Mouse (Mus musculus) heart, embryonic 16.5 days (tissue): ENCODE results near the gene Sap18b. TPM values are rescaled to one million over a fixed set of nuclear protein-coding genes. Genes with fewer than 3 reads are reported as not detected.
"Not testable (repeated sequence)": the region's sequence is repeated elsewhere in the genome, so short reads cannot be mapped to it uniquely, and the experiment has no call there.

Experiments
- ATAC-seq: fragments of 200-750 bp; cut with Nextera tagmentation; replicated peaks from 2 replicates; pipeline ENCODE4 v1.8.0; 2017; ENCODE audit warnings: moderate number of reproducible peaks; ENCODE audit not compliant: insufficient read depth, low FRiP score; ENCODE audit errors: extremely low read depth
- H3K27ac ChIP-seq: fragments of 300-500 bp; sonication (generic); 2 replicates; pipeline ENCODE4 v1.5.1; 2014; ENCODE audit warnings: mild to moderate bottlenecking, low read length, control low read depth, moderate library complexity
- H3K27me3 ChIP-seq: fragments of 300-500 bp; sonication (generic); 2 replicates; pipeline ENCODE4 v1.6.1; 2014; ENCODE audit warnings: low read length, mixed read lengths; ENCODE audit not compliant: control insufficient read depth, insufficient read depth
- H3K36me3 ChIP-seq: fragments of 300-500 bp; sonication (generic); 2 replicates; pipeline ENCODE4 v1.6.1; 2014; ENCODE audit not compliant: control insufficient read depth, insufficient read depth
- H3K4me1 ChIP-seq: fragments of 300-500 bp; sonication (generic); 2 replicates; pipeline ENCODE4 v1.6.1; 2014; ENCODE audit warnings: low read length, mixed read lengths; ENCODE audit not compliant: control insufficient read depth, insufficient read depth
- H3K4me2 ChIP-seq: fragments of 300-500 bp; sonication (generic); 2 replicates; pipeline ENCODE4 v1.6.1; 2014; ENCODE audit warnings: low read depth, mild to moderate bottlenecking, control low read depth, low read length
- H3K4me3 ChIP-seq: fragments of 300-500 bp; sonication (generic); 2 replicates; pipeline ENCODE4 v1.5.1; 2014; ENCODE audit warnings: mild to moderate bottlenecking, control low read depth, low read length
- H3K9ac ChIP-seq: fragments of 300-500 bp; sonication (generic); 2 replicates; pipeline ENCODE4 v1.6.1; 2014; ENCODE audit warnings: low read length, control low read depth
- H3K9me3 ChIP-seq: fragments of 300-500 bp; sonication (generic); replicated peaks from 2 replicates; pipeline ENCODE4 v1.6.1; 2016; ENCODE audit warnings: low read length; ENCODE audit not compliant: control insufficient read depth
- WGBS: fragments of 180-500 bp; shearing (Covaris S2); extraction: QIAGEN DNeasy Blood & Tissue Kit; methylation state at CpG from one replicate; pipeline ENCODE4 v1.1.7; 2014; 5-methylcytosine and 5-hydroxymethylcytosine counted together
- polyA plus RNA-seq: library from polyadenylated mRNA; unstranded; fragments of >200 nt; fragmentation: Nextera tagmentation; extraction: Ambion mirVana; gene quantifications from 2 replicates; pipeline ENCODE4 v1.2.1, GENCODE M21; 2015

The Sap18b gene
- polyA plus RNA-seq, 1 experiment from 2014 or later = 285 TPM

- Histone ChIP-seq H3K4me1 (peaks cover 19% of the 10 kb centered on the region), H3K4me2 (no peak overlapping the region), H3K27ac (no peak overlapping the region), H3K36me3 (peaks cover 7% of the 10 kb centered on the region; the same call in 1 of the 2 replicates), H3K4me3 (no peak overlapping the region), H3K27me3 (no peaks in the 10 kb centered on the region), H3K9me3 (no peaks in the 10 kb centered on the region), H3K9ac (no peak overlapping the region)
- 85% methylated on average over 2 of the region's 2 CpGs for WGBS
- no peak for ATAC-seq
Measured at GRCm38 (mm10) chr8:95850326-95850725, 25.2 kb downstream of the Sap18b start.

GRCm38 (mm10) chr8:95852290-95852689 lies 27.1 kb downstream of the Sap18b start:
- 50% methylated on average over 4 of the region's 4 CpGs for WGBS
- Histone ChIP-seq H3K27me3 (no peaks in the 10 kb centered on the region), H3K4me3 (peak overlapping the region; percentile 77), H3K36me3 (peaks cover 7% of the 10 kb centered on the region; the same call in 1 of the 2 replicates), H3K9me3 (no peaks in the 10 kb centered on the region), H3K27ac (no peak overlapping the region), H3K4me1 (peaks cover 14% of the 10 kb centered on the region), H3K4me2 (peak overlapping the region; percentile 94), H3K9ac (peak overlapping the region; percentile 80; the same call in 1 of the 2 replicates)
- ATAC-seq = peak; percentile 50; the same call in 1 of the 2 replicates

GRCm38 (mm10) chr8:95853102-95853843 lies 28.1 kb downstream of the Sap18b start, which contains the start of gene Slc38a7:
Gene Slc38a7 (minus strand): TSS chr8:95853539.
- WGBS = 14% methylated on average over 22 of the region's 22 CpGs
- Histone ChIP-seq H3K4me1 (peaks cover 14% of the 10 kb centered on the region), H3K4me2 (peak within 1 kb of the TSS; percentile 94), H3K9ac (peak within 1 kb of the TSS; percentile 80), H3K27me3 (no peaks in the 10 kb centered on the region), H3K4me3 (peak within 1 kb of the TSS; percentile 77), H3K9me3 (no peaks in the 10 kb centered on the region), H3K27ac (peak within 1 kb of the TSS; percentile 56), H3K36me3 (peaks cover under 1% of the 10 kb centered on the region; the same call in 1 of the 2 replicates)
- ATAC-seq = peak; percentile 96

- Histone ChIP-seq H3K4me3 (no peak overlapping the region), H3K27me3 (no peaks in the 10 kb centered on the region), H3K4me1 (peaks cover 14% of the 10 kb centered on the region), H3K9ac (no peak overlapping the region), H3K9me3 (no peaks in the 10 kb centered on the region), H3K4me2 (no peak overlapping the region), H3K27ac (no peak overlapping the region), H3K36me3 (no peaks in the 10 kb centered on the region)
- no peak for ATAC-seq
- WGBS = 80% methylated on average over 6 of the region's 6 CpGs
Measured at GRCm38 (mm10) chr8:95854174-95854573, 29.0 kb downstream of the Sap18b start.

GRCm38 (mm10) chr8:95863761-95864440 lies 38.8 kb downstream of the Sap18b start:
- H3K4me3 ChIP-seq, H3K9ac ChIP-seq, H3K27ac ChIP-seq, H3K4me2 ChIP-seq, H3K27me3 ChIP-seq, H3K4me1 ChIP-seq, H3K9me3 ChIP-seq: not testable (repeated sequence)
- ATAC-seq = peak; percentile 49
- 61% methylated on average over 10 of the region's 11 CpGs for WGBS
- peaks cover 40% of the 10 kb centered on the region for H3K36me3 ChIP-seq

- not testable (repeated sequence) for ATAC-seq
Measured at GRCm38 (mm10) chr8:95864851-95865250, 39.7 kb downstream of the Sap18b start.

GRCm38 (mm10) chr8:95871690-95872089 lies 46.5 kb downstream of the Sap18b start:
- H3K4me2 ChIP-seq = no peak overlapping the region
- no peak overlapping the region for H3K9ac ChIP-seq
- no peaks in the 10 kb centered on the region for H3K4me1 ChIP-seq
- no peak overlapping the region for H3K4me3 ChIP-seq
- ATAC-seq = no peak
- H3K36me3 ChIP-seq = peaks cover 93% of the 10 kb centered on the region
- WGBS = 87% methylated on average over 16 of the region's 16 CpGs
- peaks cover 3% of the 10 kb centered on the region for H3K9me3 ChIP-seq
- no peak overlapping the region for H3K27ac ChIP-seq
- no peaks in the 10 kb centered on the region for H3K27me3 ChIP-seq

More at GRCm38 (mm10) chr8:95864851-95865250, 39.7 kb downstream of the Sap18b start:
- peaks cover 49% of the 10 kb centered on the region for H3K36me3 ChIP-seq
- H3K4me3 ChIP-seq, H3K27me3 ChIP-seq, H3K9me3 ChIP-seq, H3K4me1 ChIP-seq, H3K9ac ChIP-seq, H3K4me2 ChIP-seq, H3K27ac ChIP-seq: not testable (repeated sequence)
- WGBS = 93% methylated on average over 17 of the region's 18 CpGs

GRCm38 (mm10) chr8:95875270-95875669 lies 50.1 kb downstream of the Sap18b start:
- Histone ChIP-seq H3K9me3 (peaks cover 3% of the 10 kb centered on the region), H3K4me3 (no peak overlapping the region), H3K27me3 (no peaks in the 10 kb centered on the region), H3K36me3 (peaks cover 64% of the 10 kb centered on the region), H3K27ac (peak overlapping the region; percentile 66), H3K9ac (no peak overlapping the region), H3K4me1 (peaks cover 11% of the 10 kb centered on the region), H3K4me2 (no peak overlapping the region)
- WGBS = 73% methylated on average over 7 of the region's 7 CpGs
- peak; percentile 59 for ATAC-seq
